Mouse (Mus musculus) intestine, embryonic 14.5 days (tissue): ENCODE measurements around the gene Tpp1. TPM values are rescaled to one million over a fixed set of nuclear protein-coding genes. Genes with fewer than 3 reads are reported as not detected.
A peak's percentile ranks its signal among the peaks of the same experiment; 100 is the strongest.
"Not testable (repeated sequence)": the region's sequence is repeated elsewhere in the genome, so short reads cannot be mapped to it uniquely, and the experiment has no call there.

Source experiments
- ATAC-seq: fragments of 200-750 bp; cut with Nextera tagmentation; replicated peaks from 2 replicates; pipeline ENCODE4 v1.8.0; 2017; ENCODE audit warnings: low read depth, moderate number of reproducible peaks, moderate TSS enrichment, moderate library complexity; ENCODE audit not compliant: low FRiP score, low TSS enrichment
- DNase-seq: peaks from one replicate; pipeline ENCODE4 v3.0.0-alpha.2; 2018; ENCODE audit warnings: low spot score
- H3K27ac ChIP-seq: fragments of 300-500 bp; sonication (generic); 2 replicates; pipeline ENCODE4 v1.5.1; 2014; ENCODE audit warnings: low read depth, mild to moderate bottlenecking, control low read depth
- H3K27me3 ChIP-seq: fragments of 300-500 bp; sonication (generic); replicated peaks from 2 replicates; pipeline ENCODE4 v1.6.1; 2014; ENCODE audit warnings: low read length, control low read depth; ENCODE audit not compliant: control insufficient read depth, insufficient read depth
- H3K36me3 ChIP-seq: fragments of 300-500 bp; sonication (generic); 2 replicates; pipeline ENCODE4 v1.6.1; 2014; ENCODE audit warnings: low read length, control low read depth; ENCODE audit not compliant: control insufficient read depth, insufficient read depth
- H3K4me1 ChIP-seq: fragments of 300-500 bp; sonication (generic); replicated peaks from 2 replicates; pipeline ENCODE4 v1.6.1; 2014; ENCODE audit warnings: low read length, control low read depth, mixed read lengths; ENCODE audit not compliant: control insufficient read depth, insufficient read depth
- H3K4me2 ChIP-seq: fragments of 300-500 bp; sonication (generic); 2 replicates; pipeline ENCODE4 v1.6.1; 2014; ENCODE audit warnings: low read length
- H3K4me3 ChIP-seq: fragments of 300-500 bp; sonication (generic); 2 replicates; pipeline ENCODE4 v1.5.1; 2014; ENCODE audit warnings: low read depth, low read length, control low read depth, mixed read lengths
- H3K9ac ChIP-seq: fragments of 300-500 bp; sonication (generic); 2 replicates; pipeline ENCODE4 v1.6.1; 2014; ENCODE audit warnings: mild to moderate bottlenecking, low read length
- H3K9me3 ChIP-seq: fragments of 300-500 bp; sonication (generic); 2 replicates; pipeline ENCODE4 v1.6.1; 2016; ENCODE audit warnings: low read length, control low read depth; ENCODE audit not compliant: control insufficient read depth
- WGBS: fragments of 180-500 bp; shearing (Covaris S2); extraction: QIAGEN DNeasy Blood & Tissue Kit; methylation state at CpG from one replicate; pipeline ENCODE4 v1.1.7; 2014; 5-methylcytosine and 5-hydroxymethylcytosine counted together
- polyA plus RNA-seq: library from polyadenylated mRNA; unstranded; fragments of >200 nt; fragmentation: Nextera tagmentation; extraction: Ambion mirVana; gene quantifications from 2 replicates; pipeline ENCODE4 v1.2.1, GENCODE M21; 2014

The Tpp1 gene
- polyA plus RNA-seq, 1 experiment from 2014 or later = 74.1 TPM

DNA sequence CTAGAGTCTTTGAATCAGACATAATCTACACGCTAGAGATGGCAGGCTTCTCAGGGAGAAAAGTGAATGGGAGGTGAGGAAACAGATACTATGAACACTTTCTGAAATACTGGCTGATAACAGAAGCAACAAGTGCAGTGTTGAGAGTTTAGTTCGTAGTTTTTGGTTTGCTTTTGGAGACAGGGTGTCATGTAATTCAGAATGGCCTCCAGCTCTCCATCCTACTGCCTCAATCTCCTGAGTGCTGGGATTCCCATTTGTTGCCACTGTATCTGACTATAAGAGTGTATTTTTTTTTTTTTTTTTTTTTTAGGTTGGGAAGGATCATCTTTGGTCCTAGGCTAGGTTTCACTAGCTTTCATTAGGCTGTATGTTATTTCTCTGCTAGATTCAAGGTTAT lies 13.7 kb downstream of the Tpp1 start:
- no peak for ATAC-seq
- DNase-seq = no peak
- Histone ChIP-seq H3K36me3 (peaks cover 54% of the 10 kb centered on the region), H3K4me2 (peak overlapping the region; percentile 73), H3K9ac (peak overlapping the region; percentile 35; the same call in 1 of the 2 replicates), H3K27ac (peak overlapping the region; percentile 94), H3K4me3 (peak overlapping the region; percentile 96), H3K4me1 (peaks cover 23% of the 10 kb centered on the region), H3K27me3 (no peaks in the 10 kb centered on the region), H3K9me3 (no peaks in the 10 kb centered on the region)
- WGBS = 81% methylated on average over 2 of the region's 2 CpGs

- Histone ChIP-seq H3K27me3 (no peaks in the 10 kb centered on the region), H3K4me3 (peak overlapping the region; percentile 96), H3K4me2 (peak overlapping the region; percentile 73), H3K9me3 (no peaks in the 10 kb centered on the region), H3K27ac (peak overlapping the region; percentile 88; the same call in 1 of the 2 replicates), H3K4me1 (peaks cover 23% of the 10 kb centered on the region), H3K36me3 (peaks cover 54% of the 10 kb centered on the region), H3K9ac (peak overlapping the region; percentile 88)
- 20% methylated on average over 3 of the region's 3 CpGs for WGBS
- no peak for ATAC-seq
- DNase-seq = no peak
Measured at GRCm38 (mm10) chr7:105737648-105738047, 14.4 kb downstream of the Tpp1 start.

- under 1% methylated on average over 29 of the region's 30 CpGs for WGBS
- Histone ChIP-seq H3K36me3 (peaks cover 54% of the 10 kb centered on the region), H3K27ac (peak within 1 kb of the TSS; percentile 94), H3K4me1 (peaks cover 23% of the 10 kb centered on the region), H3K27me3 (no peaks in the 10 kb centered on the region), H3K9me3 (no peaks in the 10 kb centered on the region), H3K9ac (peak within 1 kb of the TSS; percentile 88), H3K4me3 (peak within 1 kb of the TSS; percentile 96), H3K4me2 (peak within 1 kb of the TSS; percentile 73)
- no peak for DNase-seq
- no peak for ATAC-seq
Measured at GRCm38 (mm10) chr7:105736911-105737521, 15.0 kb downstream of the Tpp1 start, which contains the start of gene Rrp8. Gene Rrp8 (minus strand): TSS chr7:105737385.

DNA sequence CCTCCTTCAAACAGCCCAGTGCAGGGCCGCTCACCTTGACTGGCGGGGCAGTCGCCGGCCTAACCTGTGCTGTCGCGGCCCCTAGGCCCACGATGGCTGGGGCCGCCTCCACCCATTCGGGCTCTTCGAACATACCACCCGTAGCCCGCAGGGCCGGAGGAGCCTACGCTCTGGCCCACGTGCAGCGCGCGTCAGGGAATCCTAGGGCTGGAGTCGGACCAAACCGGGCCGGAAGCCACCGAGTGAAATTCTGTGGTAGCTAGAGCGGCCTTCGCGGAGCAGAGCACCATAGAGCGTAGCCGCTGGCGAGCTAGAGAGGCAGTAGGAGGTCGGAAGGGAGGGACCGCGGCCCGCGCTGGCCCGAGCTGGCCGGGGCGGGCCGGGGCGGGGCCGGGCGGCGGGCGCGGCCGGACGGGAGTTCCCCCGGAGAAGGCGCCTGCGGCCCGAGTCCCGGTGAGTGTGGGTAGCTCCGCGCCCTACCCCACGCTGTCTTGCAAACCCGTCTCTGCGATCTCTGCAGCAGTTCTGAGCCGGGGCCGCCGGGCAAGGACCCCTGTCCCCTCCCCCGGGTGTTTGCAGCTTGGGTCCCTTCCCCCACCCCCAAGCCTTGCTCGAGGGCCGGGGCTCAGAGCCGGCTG lies 15.7 kb downstream of the Tpp1 start, which contains the start of gene Ilk:
Gene Ilk, plus strand, starts transcription at position 329 of the 638 bp plus-strand sequence.
- ATAC-seq = peak; percentile 98
- under 1% methylated on average over 50 of the region's 62 CpGs for WGBS

GRCm38 (mm10) chr7:105735464-105735863 lies 16.6 kb downstream of the Tpp1 start:
- H3K9ac ChIP-seq = peak overlapping the region; percentile 88
- H3K4me3 ChIP-seq = peak overlapping the region; percentile 96
- peaks cover 23% of the 10 kb centered on the region for H3K4me1 ChIP-seq
- not testable (repeated sequence) for H3K9me3 ChIP-seq, H3K27me3 ChIP-seq, DNase-seq, ATAC-seq
- H3K27ac ChIP-seq = peak overlapping the region; percentile 82
- peaks cover 54% of the 10 kb centered on the region for H3K36me3 ChIP-seq
- H3K4me2 ChIP-seq = peak overlapping the region; percentile 73
- WGBS = 44% methylated on average over 4 of the region's 4 CpGs

More for the DNA sequence above, 15.7 kb downstream of the Tpp1 start, which contains the start of gene Ilk:
- Histone ChIP-seq H3K36me3 (peaks cover 54% of the 10 kb centered on the region), H3K4me2 (peak within 1 kb of the TSS; percentile 73), H3K9ac (peak within 1 kb of the TSS; percentile 88), H3K4me3 (peak within 1 kb of the TSS; percentile 96), H3K27me3 (no peaks in the 10 kb centered on the region), H3K4me1 (peaks cover 23% of the 10 kb centered on the region), H3K9me3 (no peaks in the 10 kb centered on the region), H3K27ac (peak within 1 kb of the TSS; percentile 88)
- DNase-seq = peak; percentile 93

DNA sequence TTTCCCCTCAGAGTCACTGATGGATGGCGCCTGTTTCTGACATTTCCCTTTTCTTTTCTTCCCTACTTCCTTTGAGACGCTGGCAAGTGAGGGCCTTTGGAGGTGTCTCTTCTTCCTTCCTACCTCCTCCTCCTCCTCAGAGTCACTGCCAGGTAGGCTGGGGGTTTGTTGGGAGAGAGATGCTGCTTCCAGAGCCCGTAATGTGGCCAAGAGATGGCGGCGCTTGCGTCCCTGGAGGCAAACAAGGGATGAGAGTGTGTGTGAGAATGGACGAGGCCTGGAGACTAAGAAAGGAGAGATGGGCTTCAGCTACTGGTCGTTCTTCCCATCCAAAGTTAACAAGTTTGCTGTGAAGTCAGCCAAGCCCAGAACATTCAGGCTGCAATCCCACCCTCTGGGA lies 17.2 kb downstream of the Tpp1 start:
- no peak overlapping the region for H3K4me3 ChIP-seq
- H3K4me1 ChIP-seq = peaks cover 23% of the 10 kb centered on the region
- no peaks in the 10 kb centered on the region for H3K9me3 ChIP-seq
- H3K36me3 ChIP-seq = peaks cover 53% of the 10 kb centered on the region
- peak overlapping the region; percentile 73; the same call in 1 of the 2 replicates for H3K4me2 ChIP-seq
- ATAC-seq (no peak), DNase-seq (no peak)
- H3K27ac ChIP-seq = no peak overlapping the region
- H3K27me3 ChIP-seq = no peaks in the 10 kb centered on the region
- WGBS = 80% methylated on average over 8 of the region's 8 CpGs
- no peak overlapping the region for H3K9ac ChIP-seq

GRCm38 (mm10) chr7:105733836-105734235 lies 18.2 kb downstream of the Tpp1 start:
- Histone ChIP-seq H3K27me3 (no peaks in the 10 kb centered on the region), H3K36me3 (peaks cover 56% of the 10 kb centered on the region), H3K4me1 (peaks cover 16% of the 10 kb centered on the region), H3K4me2 (no peak overlapping the region), H3K9ac (no peak overlapping the region), H3K4me3 (no peak overlapping the region), H3K27ac (no peak overlapping the region), H3K9me3 (no peaks in the 10 kb centered on the region)
- ATAC-seq (no peak), DNase-seq (no peak)
- 97% methylated on average over 11 of the region's 11 CpGs for WGBS

GRCm38 (mm10) chr7:105728701-105729428 lies 23.2 kb downstream of the Tpp1 start:
- Histone ChIP-seq H3K36me3 (peaks cover 53% of the 10 kb centered on the region), H3K27ac (no peak overlapping the region), H3K4me2 (no peak overlapping the region), H3K27me3 (no peaks in the 10 kb centered on the region), H3K9me3 (no peaks in the 10 kb centered on the region), H3K9ac (no peak overlapping the region), H3K4me1 (no peaks in the 10 kb centered on the region), H3K4me3 (no peak overlapping the region)
- DNase-seq = no peak
- WGBS = 90% methylated on average over 6 of the region's 6 CpGs
- ATAC-seq = no peak
